Mouse (Mus musculus): Measurements from ENCODE around the gene Usp50. TPM values are rescaled to one million over a fixed set of nuclear protein-coding genes. Genes with fewer than 3 reads are reported as not detected.
A peak's percentile ranks its signal among the peaks of the same experiment; 100 is the strongest.

Usp50 gene
- polyA plus RNA-seq (2016; fragmentation: Nextera tagmentation; extraction: Ambion mirVana), result 1.8 and 2.2 TPM in 2 replicates

DNA sequence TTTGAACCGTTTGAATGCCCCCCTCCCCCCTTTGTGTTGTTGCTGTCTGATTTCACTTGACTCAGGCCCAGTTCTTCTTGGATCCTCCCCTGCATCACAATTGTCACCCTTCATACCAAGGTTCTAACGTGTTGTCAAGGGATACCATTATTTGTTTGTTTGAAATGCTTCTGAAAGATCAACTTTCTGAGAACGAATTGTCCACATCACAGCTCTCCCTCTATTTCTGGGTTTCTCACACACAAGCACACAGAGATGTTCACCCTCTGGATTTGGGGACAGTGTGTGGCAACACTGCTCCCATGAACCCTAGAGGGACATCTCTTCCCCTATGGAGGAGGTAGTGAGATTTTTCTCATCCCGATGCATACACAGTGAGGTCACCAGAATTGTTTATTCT lies at the start of gene Usp50:
Gene Usp50, minus strand, starts transcription at position 101 of the 400 bp plus-strand sequence.
- Histone ChIP-seq H3K27me3 (ENCODE audit: low read depth, poor library complexity, severe bottlenecking) (no peaks in the 10 kb centered on the region), H3K27ac (no peak within 1 kb of the TSS), H3K4me1 (peaks cover 6% of the 10 kb centered on the region), H3K9me3 (replicated peaks) (no peaks in the 10 kb centered on the region), H3K36me3 (no peaks in the 10 kb centered on the region), H3K4me3 (no peak within 1 kb of the TSS)
- WGBS, result 75% methylated on average over 4 of the region's 4 CpGs
- no peak for DNase-seq (ENCODE audit: low spot score)

DNA sequence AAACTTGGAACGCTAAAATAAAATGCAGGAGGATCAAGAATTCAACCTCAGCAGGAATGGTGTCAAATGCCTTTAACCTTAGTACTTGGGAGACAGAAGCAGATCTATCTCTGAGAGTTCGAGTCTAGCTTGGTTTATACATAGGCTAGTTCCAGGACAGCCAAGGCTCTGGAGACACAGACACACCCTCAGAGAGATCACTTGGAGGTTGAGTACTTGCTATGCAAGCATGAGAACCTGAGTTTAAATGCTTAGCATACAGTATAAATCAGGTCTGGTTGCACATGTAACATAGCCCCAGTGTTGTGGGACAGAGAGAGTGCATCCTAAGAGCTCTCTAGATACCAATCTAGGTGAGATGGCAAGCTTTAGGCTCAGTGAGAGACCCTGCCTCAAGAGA lies 34.1 kb upstream of the Usp50 start:
- no peaks in the 10 kb centered on the region for H3K4me1 ChIP-seq
- H3K36me3 ChIP-seq, result peaks cover 81% of the 10 kb centered on the region
- 89% methylated on average over 2 of the region's 2 CpGs for WGBS
- no peaks in the 10 kb centered on the region for H3K27me3 ChIP-seq (ENCODE audit: low read depth, poor library complexity, severe bottlenecking)
- no peak overlapping the region for H3K4me3 ChIP-seq
- no peak overlapping the region for H3K27ac ChIP-seq
- H3K9me3 ChIP-seq (replicated peaks), result no peaks in the 10 kb centered on the region
- no peak for DNase-seq (ENCODE audit: low spot score)

DNA sequence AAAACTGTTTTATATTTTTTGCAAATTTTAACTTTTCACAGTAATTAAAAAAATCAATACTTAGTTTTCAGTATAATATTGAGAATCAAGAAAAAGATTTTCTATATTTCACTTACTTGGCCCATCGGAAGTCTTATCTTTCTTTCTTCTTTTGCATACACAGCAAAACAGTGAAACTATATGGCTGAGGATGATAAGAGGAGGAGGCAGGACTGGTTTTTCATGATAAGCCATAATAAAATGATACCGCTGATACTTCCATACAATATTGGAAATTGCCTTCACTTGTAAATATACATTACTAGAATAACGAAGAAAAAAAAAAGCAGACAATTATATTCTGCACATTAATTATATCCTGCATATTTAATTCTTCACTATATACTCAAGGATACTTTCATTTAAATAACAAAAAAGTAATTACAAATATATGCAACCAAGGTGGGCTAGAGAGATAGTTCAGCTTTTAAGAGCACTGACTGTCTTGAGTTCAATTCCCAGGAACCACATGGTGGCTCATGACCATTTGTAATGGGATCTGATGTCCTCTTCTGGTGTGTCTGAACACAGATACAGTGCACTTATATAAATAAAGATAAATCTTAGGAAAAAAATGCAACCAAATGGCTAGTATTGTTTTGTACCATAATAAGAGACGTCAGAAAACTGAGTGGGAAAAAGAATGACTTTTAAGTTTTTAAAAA lies 33.5 kb upstream of the Usp50 start:
- no peaks in the 10 kb centered on the region for H3K27me3 ChIP-seq (ENCODE audit: low read depth, poor library complexity, severe bottlenecking)
- peaks cover 84% of the 10 kb centered on the region for H3K36me3 ChIP-seq
- no peak overlapping the region for H3K27ac ChIP-seq
- no peak for DNase-seq (ENCODE audit: low spot score)
- H3K4me3 ChIP-seq, result no peak overlapping the region
- no peaks in the 10 kb centered on the region for H3K4me1 ChIP-seq
- 94% methylated on average over 4 of the region's 4 CpGs for WGBS
- no peaks in the 10 kb centered on the region for H3K9me3 ChIP-seq (replicated peaks)

DNA sequence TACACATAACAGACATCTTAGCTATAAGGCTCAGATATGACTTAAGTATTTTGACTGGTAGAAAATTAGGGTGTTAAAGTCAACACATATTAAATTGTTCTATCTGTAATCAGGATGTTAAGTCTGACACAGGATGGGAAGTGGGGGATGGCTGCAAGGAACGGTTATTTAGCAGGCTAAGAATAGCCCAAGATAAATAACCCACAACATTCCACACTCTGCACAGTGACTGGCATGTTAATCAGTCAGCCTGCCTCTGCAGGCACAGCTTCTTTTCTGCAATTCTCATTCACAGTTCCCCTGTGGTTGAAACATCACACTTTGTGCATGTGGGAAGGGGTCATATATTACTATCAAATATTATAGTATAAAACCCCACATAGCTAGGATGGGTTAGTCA lies 32.6 kb upstream of the Usp50 start:
- no peak for DNase-seq (ENCODE audit: low spot score)
- Histone ChIP-seq H3K9me3 (replicated peaks) (no peaks in the 10 kb centered on the region), H3K27me3 (ENCODE audit: low read depth, poor library complexity, severe bottlenecking) (no peaks in the 10 kb centered on the region), H3K27ac (no peak overlapping the region), H3K4me3 (no peak overlapping the region), H3K4me1 (no peaks in the 10 kb centered on the region), H3K36me3 (peaks cover 84% of the 10 kb centered on the region)
- 64% methylated on average over 1 of the region's 1 CpGs for WGBS

DNA sequence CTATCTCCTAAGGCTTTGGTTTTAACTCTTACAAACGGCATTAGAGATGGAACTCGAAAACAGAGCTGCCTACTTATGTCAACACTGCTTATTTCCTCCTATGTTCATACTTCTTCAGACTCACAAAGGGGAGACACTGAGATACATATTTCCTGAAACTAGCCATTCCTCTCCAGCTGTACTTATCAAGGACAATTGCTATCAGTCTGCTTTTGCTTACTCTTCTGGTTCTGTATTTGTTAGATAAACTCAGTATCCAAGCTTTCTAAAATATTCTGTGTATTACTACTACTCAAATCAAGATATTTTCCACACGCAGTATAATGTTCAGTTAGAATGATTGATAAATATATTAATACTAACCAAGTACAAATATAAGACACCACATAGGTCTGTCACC lies 18.7 kb upstream of the Usp50 start:
- WGBS, result 93% methylated on average over 3 of the region's 3 CpGs
- DNase-seq (ENCODE audit: low spot score), result no peak
- Histone ChIP-seq H3K36me3 (peaks cover 91% of the 10 kb centered on the region), H3K27me3 (ENCODE audit: low read depth, poor library complexity, severe bottlenecking) (no peaks in the 10 kb centered on the region), H3K9me3 (replicated peaks) (no peaks in the 10 kb centered on the region), H3K27ac (no peak overlapping the region), H3K4me1 (no peaks in the 10 kb centered on the region), H3K4me3 (no peak overlapping the region)

DNA sequence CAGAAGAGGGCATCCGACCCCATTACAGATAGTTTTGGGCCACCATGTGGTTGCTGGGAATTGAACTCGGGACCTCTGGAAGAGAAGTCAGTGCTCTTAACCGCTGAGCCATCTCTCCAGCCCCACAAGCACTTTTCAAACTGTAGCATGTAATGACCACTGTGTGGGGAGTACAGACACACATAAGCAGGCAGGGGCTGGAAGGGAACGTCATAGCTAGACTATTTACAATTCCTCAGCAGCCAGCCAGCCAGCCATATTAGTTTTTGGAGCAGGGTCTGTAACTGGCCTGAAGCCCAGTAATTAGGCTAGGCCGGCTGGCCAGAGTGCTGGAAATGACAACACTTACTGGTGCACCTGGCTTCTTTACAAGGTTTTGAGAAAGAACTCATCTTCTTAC lies 15.2 kb upstream of the Usp50 start:
- Histone ChIP-seq H3K36me3 (peaks cover 91% of the 10 kb centered on the region), H3K27me3 (ENCODE audit: low read depth, poor library complexity, severe bottlenecking) (no peaks in the 10 kb centered on the region), H3K27ac (no peak overlapping the region), H3K4me1 (no peaks in the 10 kb centered on the region), H3K4me3 (no peak overlapping the region), H3K9me3 (replicated peaks) (no peaks in the 10 kb centered on the region)
- 90% methylated on average over 5 of the region's 5 CpGs for WGBS
- DNase-seq (ENCODE audit: low spot score), result no peak

DNA sequence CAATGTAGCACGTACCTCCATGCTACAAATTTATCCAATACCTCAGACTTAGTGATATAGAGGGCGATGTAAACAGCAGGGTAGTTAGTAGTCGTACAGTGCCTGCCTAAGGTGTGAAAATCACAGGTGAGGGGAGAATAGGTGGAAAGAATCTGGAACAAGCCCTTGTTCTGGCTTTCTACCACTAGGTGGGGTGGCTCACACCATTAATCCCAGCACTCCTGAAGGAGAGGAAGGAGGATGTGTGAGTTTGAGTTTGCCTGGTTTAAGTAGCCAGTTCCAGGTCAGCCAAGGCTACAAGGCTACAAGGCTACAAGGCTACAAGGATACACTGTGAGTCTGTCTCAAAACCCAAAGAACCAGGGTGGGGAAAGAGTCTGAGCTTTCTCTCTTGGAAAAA lies 12.4 kb upstream of the Usp50 start:
- 86% methylated on average over 3 of the region's 3 CpGs for WGBS
- Histone ChIP-seq H3K27ac (no peak overlapping the region), H3K27me3 (ENCODE audit: low read depth, poor library complexity, severe bottlenecking) (no peaks in the 10 kb centered on the region), H3K4me1 (no peaks in the 10 kb centered on the region), H3K36me3 (peaks cover 98% of the 10 kb centered on the region), H3K4me3 (no peak overlapping the region), H3K9me3 (replicated peaks) (no peaks in the 10 kb centered on the region)
- DNase-seq (ENCODE audit: low spot score), result no peak

DNA sequence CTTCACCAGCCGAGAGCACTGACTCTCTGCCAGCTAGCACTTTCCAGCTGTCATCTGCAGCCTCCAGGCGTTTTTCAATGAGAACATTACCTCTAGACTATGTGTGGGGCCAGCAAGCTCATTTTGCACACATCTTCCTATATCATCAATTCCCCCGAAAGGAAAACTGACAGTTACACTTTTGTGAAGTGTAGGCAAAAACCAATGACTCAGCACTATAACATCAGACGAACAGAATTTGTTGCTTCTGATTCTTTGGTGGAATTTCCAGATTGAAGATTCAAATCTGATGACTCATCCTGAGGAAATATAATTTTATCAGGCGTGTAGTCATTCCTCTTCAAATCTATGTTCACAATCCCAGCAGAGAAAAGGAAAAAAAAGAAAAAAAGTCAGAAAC lies 9.3 kb upstream of the Usp50 start:
- no peaks in the 10 kb centered on the region for H3K9me3 ChIP-seq (replicated peaks)
- H3K4me3 ChIP-seq, result no peak overlapping the region
- peaks cover 80% of the 10 kb centered on the region for H3K36me3 ChIP-seq
- no peak for DNase-seq (ENCODE audit: low spot score)
- H3K27me3 ChIP-seq (ENCODE audit: low read depth, poor library complexity, severe bottlenecking), result no peaks in the 10 kb centered on the region
- peaks cover 5% of the 10 kb centered on the region for H3K4me1 ChIP-seq
- H3K27ac ChIP-seq, result no peak overlapping the region
- 79% methylated on average over 5 of the region's 5 CpGs for WGBS

DNA sequence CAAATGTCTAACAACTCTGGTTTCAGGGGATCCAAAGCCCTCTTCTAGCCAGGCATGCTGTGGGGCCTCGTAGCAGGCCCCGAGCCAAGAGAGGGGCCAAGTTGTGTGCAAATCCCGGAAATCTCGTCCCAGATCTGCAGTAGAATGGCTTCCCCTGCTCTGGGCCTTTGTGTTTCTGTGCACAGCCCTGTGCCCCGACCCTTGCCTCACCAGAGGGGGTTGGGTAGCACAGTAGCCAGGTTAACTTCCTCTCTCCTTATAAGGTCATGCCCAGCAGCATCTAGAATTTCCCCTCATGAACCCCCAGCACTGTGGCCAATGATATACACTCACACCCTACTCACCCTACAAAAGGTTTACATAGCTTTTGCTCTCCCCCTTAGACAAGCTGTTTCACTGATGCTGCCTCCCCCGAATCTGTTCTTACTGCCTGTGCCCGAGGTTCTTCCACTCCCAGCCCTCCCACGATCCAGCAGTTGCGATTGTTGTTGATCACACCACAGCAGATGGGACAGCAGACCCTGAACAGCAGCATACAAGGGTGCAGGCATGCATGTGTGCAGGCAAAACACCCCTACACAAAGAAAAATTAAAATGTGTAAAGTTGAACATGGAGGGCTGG lies 4.6 kb upstream of the Usp50 start:
- no peak overlapping the region for H3K4me3 ChIP-seq
- no peak for DNase-seq (ENCODE audit: low spot score)
- H3K27ac ChIP-seq, result peak overlapping the region; percentile 26
- H3K4me1 ChIP-seq, result peaks cover 6% of the 10 kb centered on the region
- H3K27me3 ChIP-seq (ENCODE audit: low read depth, poor library complexity, severe bottlenecking), result no peaks in the 10 kb centered on the region
- H3K9me3 ChIP-seq (replicated peaks), result no peaks in the 10 kb centered on the region
- H3K36me3 ChIP-seq, result peaks cover 35% of the 10 kb centered on the region
- WGBS, result 66% methylated on average over 9 of the region's 9 CpGs

DNA sequence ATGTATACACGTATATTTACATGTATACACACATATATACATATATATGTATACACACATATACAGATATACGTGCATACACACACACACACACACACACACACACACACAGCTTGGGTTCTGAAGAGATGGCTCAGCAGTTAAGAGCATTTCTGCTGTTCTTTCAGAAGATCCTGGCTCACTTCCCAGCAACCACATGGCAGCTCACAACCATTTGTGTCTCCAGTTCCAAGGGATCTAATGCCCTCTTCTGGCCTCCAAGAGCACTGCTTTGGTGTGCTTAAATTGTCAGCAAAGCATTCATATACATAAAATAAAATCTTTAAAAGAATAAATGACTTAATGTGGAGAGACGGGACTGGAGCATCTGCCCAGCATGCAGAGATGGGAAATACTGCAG lies 837 bp downstream of the Usp50 start:
- no peak for DNase-seq (ENCODE audit: low spot score)
- no peak overlapping the region for H3K27ac ChIP-seq
- WGBS, result 84% methylated on average over 3 of the region's 3 CpGs
- H3K4me1 ChIP-seq, result no peaks in the 10 kb centered on the region; the same call in 1 of the 2 replicates
- no peaks in the 10 kb centered on the region for H3K9me3 ChIP-seq (replicated peaks)
- H3K27me3 ChIP-seq (ENCODE audit: low read depth, poor library complexity, severe bottlenecking), result no peaks in the 10 kb centered on the region
- H3K36me3 ChIP-seq, result no peaks in the 10 kb centered on the region
- no peak overlapping the region for H3K4me3 ChIP-seq

DNA sequence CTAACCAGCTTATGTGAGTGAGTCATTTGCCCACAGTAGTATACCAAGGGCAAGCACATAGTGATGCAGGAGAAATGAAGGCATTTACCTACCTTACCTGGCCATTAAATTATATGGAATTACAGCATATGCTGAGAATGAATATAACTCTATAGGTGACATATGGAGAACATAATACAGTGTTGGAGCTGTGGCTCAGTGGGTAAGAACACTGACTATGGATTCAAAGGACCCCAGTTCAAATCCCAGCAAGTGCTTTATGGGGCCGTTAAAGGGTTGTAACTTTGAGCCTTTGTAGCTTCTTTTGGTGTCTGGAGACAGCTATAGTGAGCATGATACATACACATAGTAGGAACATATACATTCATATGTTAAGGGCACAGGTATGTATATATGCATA lies 1.8 kb downstream of the Usp50 start:
- WGBS, result 84% methylated on average over 1 of the region's 1 CpGs
- Histone ChIP-seq H3K4me1 (no peaks in the 10 kb centered on the region), H3K9me3 (replicated peaks) (no peaks in the 10 kb centered on the region), H3K27ac (no peak overlapping the region), H3K4me3 (no peak overlapping the region), H3K36me3 (no peaks in the 10 kb centered on the region), H3K27me3 (ENCODE audit: low read depth, poor library complexity, severe bottlenecking) (no peaks in the 10 kb centered on the region)
- no peak for DNase-seq (ENCODE audit: low spot score)

DNA sequence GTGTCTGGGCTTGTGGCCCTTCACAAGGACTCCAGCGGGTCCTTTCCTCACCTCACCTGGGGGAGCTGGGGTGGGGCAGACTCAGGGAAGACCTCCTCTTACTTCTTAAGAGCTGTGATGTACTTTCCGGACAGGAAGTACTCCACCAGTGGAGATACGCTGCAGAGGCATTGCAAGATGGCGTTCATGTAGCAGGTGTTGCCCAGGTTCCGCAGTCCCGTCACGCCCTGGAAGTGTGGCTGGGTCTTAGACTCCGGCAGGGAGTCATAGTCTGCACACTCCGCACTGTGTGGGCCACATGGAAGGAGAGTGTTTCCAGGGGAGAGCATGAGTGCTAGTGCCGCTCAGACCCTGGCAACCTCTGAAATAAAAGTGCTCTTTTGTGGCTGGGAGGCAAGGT lies 3.0 kb downstream of the Usp50 start:
- DNase-seq (ENCODE audit: low spot score), result no peak
- Histone ChIP-seq H3K36me3 (no peaks in the 10 kb centered on the region), H3K27me3 (ENCODE audit: low read depth, poor library complexity, severe bottlenecking) (no peaks in the 10 kb centered on the region), H3K27ac (no peak overlapping the region), H3K4me1 (no peaks in the 10 kb centered on the region), H3K4me3 (no peak overlapping the region), H3K9me3 (replicated peaks) (no peaks in the 10 kb centered on the region)
- WGBS, result 90% methylated on average over 10 of the region's 10 CpGs

DNA sequence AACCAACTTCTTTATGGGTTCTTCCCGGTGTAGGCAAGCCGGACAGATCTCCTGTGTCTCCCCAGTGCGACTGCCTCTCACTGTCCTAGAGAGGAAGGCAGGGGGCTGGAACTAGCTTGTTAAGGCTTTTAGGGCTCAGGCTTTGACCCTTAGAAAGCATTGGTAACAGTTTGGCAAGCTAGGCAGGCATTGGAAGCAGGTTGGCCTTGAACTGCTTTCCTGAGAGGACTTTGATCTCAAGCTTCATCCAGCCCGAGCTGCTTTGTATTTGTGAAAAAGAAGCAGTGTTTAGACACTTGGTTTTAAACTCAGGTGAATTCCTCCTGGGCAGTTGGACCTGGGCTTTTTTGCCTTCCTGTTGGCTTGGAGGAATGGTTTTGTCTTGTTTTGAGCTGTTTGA lies 4.5 kb downstream of the Usp50 start:
- H3K27me3 ChIP-seq (ENCODE audit: low read depth, poor library complexity, severe bottlenecking), result no peaks in the 10 kb centered on the region
- no peak for DNase-seq (ENCODE audit: low spot score)

DNA sequence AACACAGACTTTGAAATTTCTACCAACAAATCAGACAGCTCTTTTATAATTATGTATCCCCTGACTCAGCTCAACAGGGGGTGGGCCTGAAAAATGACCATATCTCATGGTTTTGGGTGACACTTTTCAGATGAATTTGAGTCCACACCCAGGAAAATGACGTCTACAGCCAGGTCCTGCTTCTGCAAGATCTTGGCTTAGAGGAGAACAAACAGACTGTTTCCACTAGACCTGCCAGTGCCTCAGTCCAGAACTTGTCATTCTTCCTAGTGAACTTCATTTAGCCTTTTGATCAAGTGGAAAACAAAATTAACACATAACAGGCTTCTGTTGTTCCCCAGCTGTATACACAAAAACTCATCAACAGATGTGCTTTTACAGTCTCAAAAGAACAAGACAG lies 6.9 kb downstream of the Usp50 start:
- Histone ChIP-seq H3K27ac (no peak overlapping the region), H3K4me1 (no peaks in the 10 kb centered on the region), H3K9me3 (replicated peaks) (no peaks in the 10 kb centered on the region), H3K27me3 (ENCODE audit: low read depth, poor library complexity, severe bottlenecking) (no peaks in the 10 kb centered on the region), H3K4me3 (no peak overlapping the region), H3K36me3 (no peaks in the 10 kb centered on the region)
- no peak for DNase-seq (ENCODE audit: low spot score)
- WGBS, result 78% methylated on average over 1 of the region's 1 CpGs

More for the DNA sequence above, 4.5 kb downstream of the Usp50 start:
- 90% methylated on average over 4 of the region's 4 CpGs for WGBS
- Histone ChIP-seq H3K27ac (no peak overlapping the region), H3K4me1 (no peaks in the 10 kb centered on the region), H3K36me3 (no peaks in the 10 kb centered on the region), H3K9me3 (replicated peaks) (no peaks in the 10 kb centered on the region), H3K4me3 (no peak overlapping the region)
